Mouse (Mus musculus): ENCODE measurements around the gene Myo3b. TPM values are rescaled to one million over a fixed set of nuclear protein-coding genes. Genes with fewer than 3 reads are reported as not detected.

Myo3b gene
- polyA plus RNA-seq, 1 experiment from 2014 or later = 0.39 TPM

DNA sequence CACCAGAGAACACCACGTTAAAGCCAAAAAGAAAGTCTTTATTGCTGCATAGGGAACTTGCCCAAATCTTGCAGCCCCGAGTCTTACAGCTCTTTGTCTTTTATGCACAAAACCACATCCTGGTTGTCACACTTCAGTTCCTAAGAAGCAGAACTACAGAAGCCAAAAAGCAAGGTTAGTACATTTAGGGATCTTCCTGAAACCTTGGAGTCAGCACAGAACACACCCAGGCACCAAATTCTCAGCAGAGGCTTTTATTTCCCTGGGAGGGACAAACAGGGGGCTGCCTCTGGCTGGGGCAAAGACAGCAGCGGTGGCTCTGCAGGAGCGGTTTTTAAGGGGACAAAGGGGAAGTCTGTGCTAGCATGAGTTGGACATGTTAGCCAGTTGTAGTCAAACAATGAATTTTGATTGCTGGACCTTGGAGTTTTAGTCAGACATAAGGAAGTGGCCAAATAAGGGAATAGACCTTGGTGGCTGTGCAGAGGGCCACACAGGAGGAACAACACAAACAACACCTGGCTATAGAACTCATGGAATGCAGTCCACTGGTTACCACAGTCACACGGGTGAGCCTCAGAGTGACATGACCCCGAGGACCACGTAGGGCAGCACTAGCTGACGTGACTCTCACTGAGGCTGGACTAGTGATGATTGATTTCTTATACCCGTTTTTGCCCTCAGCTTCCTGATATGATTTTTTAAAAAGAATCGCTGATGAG is 53.0 kb downstream of the Myo3b start:
- whole genome bisulfite sequencing = 54% methylated on average over 10 of the region's 10 CpGs

DNA sequence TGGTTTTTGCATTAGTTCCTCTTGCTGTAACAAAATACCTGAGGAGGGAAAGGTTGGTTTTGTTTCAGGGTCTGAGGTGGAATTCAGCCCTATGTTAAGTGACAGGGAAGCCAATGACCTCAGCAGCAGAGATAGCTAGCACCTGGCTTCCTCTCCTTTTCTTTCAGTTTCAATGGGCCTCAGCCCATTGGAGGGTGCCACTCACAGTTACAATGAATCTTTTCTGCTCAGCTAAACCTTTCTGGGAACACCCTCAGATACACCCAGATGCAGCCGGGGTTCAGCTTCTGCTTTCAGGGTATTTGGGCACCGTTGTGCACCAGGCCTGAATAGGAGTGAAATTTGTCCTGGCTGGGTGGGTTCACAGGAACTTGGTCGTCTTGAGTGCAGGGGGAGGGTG is 53.7 kb downstream of the Myo3b start:
- 0 out of 2 replicates have a peak, but pooled peaks have one; percentile 14 for ATAC-seq (replicated peaks; ENCODE audit: extremely low read depth, insufficient read depth, low FRiP score)
- WGBS = 66% methylated on average over 3 of the region's 3 CpGs
- no peaks in the 10 kb centered on the region for H3K4me1 ChIP-seq (ENCODE audit: control insufficient read depth, insufficient read depth, low read length)
- H3K36me3 ChIP-seq (ENCODE audit: control insufficient read depth, insufficient read depth) = no peaks in the 10 kb centered on the region
- H3K27ac ChIP-seq (ENCODE audit: low read length) = no peak overlapping the region
- no peak overlapping the region for H3K4me3 ChIP-seq (ENCODE audit: low read length)
- H3K9ac ChIP-seq (ENCODE audit: low read length) = no peak overlapping the region
- no peaks in the 10 kb centered on the region for H3K27me3 ChIP-seq (ENCODE audit: control insufficient read depth, insufficient read depth, low read length)
- no peaks in the 10 kb centered on the region for H3K9me3 ChIP-seq (replicated peaks; ENCODE audit: control insufficient read depth, low read length)
- no peak overlapping the region for H3K4me2 ChIP-seq (ENCODE audit: low read depth, low read length)

More for the DNA sequence above, 53.0 kb downstream of the Myo3b start:
- Histone ChIP-seq H3K27ac (ENCODE audit: low read length) (no peak overlapping the region), H3K36me3 (ENCODE audit: control insufficient read depth, insufficient read depth) (no peaks in the 10 kb centered on the region), H3K9ac (ENCODE audit: low read length) (no peak overlapping the region), H3K27me3 (ENCODE audit: control insufficient read depth, insufficient read depth, low read length) (no peaks in the 10 kb centered on the region), H3K4me1 (ENCODE audit: control insufficient read depth, insufficient read depth, low read length) (no peaks in the 10 kb centered on the region), H3K4me2 (ENCODE audit: low read depth, low read length) (no peak overlapping the region), H3K4me3 (ENCODE audit: low read length) (no peak overlapping the region), H3K9me3 (replicated peaks; ENCODE audit: control insufficient read depth, low read length) (no peaks in the 10 kb centered on the region)
- no peak for ATAC-seq (replicated peaks; ENCODE audit: extremely low read depth, insufficient read depth, low FRiP score)

DNA sequence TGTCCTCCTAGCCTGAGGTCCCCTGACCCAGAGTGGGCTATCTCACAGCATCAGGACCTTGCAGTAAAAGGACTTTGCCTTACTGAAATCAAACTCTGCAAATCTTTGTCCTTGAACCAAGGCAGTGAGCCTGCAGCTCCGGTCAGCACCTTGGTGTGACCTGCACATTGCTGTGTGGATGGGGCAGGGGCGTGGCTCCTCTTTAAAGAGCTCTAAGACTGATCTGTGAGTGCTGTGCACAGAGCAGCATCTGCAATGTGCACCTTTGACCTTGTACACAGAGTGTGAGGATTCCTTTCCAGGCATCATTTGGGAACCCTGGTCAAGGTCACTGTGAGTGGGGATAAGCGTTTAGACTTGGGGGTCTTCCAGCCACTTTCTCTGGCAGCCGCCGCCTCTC is 55.5 kb downstream of the Myo3b start:
- Histone ChIP-seq H3K36me3 (ENCODE audit: control insufficient read depth, insufficient read depth) (no peaks in the 10 kb centered on the region), H3K4me1 (ENCODE audit: control insufficient read depth, insufficient read depth, low read length) (no peaks in the 10 kb centered on the region), H3K27ac (ENCODE audit: low read length) (no peak overlapping the region), H3K4me2 (ENCODE audit: low read depth, low read length) (no peak overlapping the region), H3K4me3 (ENCODE audit: low read length) (no peak overlapping the region), H3K9ac (ENCODE audit: low read length) (no peak overlapping the region), H3K9me3 (replicated peaks; ENCODE audit: control insufficient read depth, low read length) (no peaks in the 10 kb centered on the region), H3K27me3 (ENCODE audit: control insufficient read depth, insufficient read depth, low read length) (no peaks in the 10 kb centered on the region)
- no peak for ATAC-seq (replicated peaks; ENCODE audit: extremely low read depth, insufficient read depth, low FRiP score)
- WGBS = 55% methylated on average over 5 of the region's 5 CpGs

DNA sequence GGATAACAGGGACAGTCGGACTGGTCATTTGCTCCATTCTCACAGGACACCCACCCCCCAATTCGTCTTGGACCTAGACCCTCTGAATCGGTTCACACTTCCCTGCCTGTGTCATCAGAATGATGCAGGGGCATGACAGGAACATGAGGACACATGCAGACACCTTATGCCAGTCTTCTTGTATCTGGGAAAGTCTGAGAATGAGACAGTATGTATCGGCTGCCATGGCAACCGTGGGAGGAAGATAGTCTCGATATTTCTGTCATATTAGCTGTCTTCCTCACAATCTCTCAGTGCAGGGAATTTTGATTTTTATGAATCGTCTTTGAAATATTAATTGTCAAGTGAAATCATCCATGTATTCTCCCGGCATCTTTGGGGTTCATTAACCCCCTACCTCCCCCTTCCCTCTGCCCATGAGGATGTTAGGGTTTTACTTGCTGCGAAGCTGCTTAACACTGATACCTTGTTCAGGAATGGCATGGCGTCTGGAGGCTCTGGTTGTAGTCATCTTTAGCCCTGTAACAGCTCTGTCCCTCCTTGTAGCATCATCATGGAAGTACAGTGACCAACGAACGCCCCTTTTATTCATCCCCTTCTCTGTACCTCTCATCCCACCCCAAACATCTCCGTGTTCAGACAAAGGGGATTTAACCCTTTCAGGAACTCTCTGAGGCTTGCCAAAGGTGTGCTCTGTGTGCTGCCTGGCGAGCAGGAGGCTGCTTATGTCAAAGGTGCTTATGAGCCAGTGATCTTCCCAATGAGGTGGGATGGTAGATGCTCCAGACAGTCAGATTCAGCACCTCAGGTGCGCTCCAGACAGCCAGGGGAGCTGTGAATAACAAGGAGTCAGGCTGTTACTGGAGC is 58.5 kb downstream of the Myo3b start:
- Histone ChIP-seq H3K9me3 (replicated peaks; ENCODE audit: control insufficient read depth, low read length) (no peaks in the 10 kb centered on the region), H3K9ac (ENCODE audit: low read length) (no peak overlapping the region), H3K27ac (ENCODE audit: low read length) (no peak overlapping the region), H3K4me3 (ENCODE audit: low read length) (no peak overlapping the region), H3K4me1 (ENCODE audit: control insufficient read depth, insufficient read depth, low read length) (no peaks in the 10 kb centered on the region), H3K27me3 (ENCODE audit: control insufficient read depth, insufficient read depth, low read length) (no peaks in the 10 kb centered on the region), H3K36me3 (ENCODE audit: control insufficient read depth, insufficient read depth) (no peaks in the 10 kb centered on the region), H3K4me2 (ENCODE audit: low read depth, low read length) (no peak overlapping the region)
- no peak for ATAC-seq (replicated peaks; ENCODE audit: extremely low read depth, insufficient read depth, low FRiP score)
- WGBS = 69% methylated on average over 15 of the region's 15 CpGs

DNA sequence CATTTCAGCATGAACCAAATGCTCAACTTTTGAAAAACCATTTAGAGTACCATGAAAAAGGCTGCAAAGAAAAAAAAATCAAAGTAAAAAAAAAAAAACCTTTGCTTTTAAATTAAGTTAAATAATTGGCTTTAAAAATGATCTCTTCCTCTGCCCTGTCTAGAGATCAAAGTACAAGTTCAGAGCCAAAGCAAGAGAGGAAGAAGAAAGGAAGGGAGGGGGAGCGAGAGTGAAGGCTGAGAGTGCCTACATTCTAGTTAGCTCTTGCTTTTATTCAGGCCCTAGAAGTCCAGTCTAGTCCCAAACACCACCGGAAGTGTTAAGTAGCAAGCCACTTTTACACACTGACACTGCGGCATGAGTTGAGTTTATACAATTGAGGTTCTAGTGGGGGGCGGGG is 60.5 kb downstream of the Myo3b start:
- WGBS = 78% methylated on average over 4 of the region's 4 CpGs
- ATAC-seq (replicated peaks; ENCODE audit: extremely low read depth, insufficient read depth, low FRiP score) = no peak

DNA sequence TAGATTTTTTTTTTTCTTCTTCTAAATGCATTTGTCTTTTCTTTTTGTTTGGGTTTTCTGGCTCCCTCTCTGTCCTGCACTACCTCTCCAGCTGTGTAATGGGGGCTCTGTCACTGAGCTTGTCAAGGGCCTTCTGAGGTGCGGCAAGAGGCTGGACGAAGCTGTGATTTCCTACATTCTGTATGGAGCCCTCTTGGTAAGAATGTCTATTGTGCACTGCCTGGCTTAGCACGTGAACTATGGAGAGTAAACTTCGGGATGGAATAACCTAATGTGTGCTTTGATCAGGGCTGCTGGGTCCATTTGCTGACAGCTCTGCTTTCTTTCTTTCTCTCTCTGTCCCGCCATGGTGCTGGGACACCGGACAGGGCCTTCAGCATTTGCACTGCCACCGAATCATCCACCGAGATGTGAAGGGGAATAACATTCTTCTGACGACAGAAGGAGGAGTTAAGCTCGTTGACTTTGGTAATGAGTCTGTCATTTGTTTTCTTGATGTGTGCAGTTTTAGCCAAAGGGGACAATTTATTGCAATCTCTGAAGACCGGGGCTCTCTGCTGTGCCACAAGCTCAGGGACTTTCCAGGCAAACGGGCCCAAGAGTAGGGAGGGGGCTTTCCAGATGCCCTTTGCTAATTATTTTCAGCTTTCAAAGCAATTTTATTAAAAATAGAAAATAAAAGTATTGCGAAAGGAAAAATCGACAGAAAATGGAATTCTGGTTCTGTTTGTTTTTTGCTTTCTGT is 66.5 kb downstream of the Myo3b start:
- WGBS = 55% methylated on average over 14 of the region's 14 CpGs
- Histone ChIP-seq H3K4me2 (ENCODE audit: low read depth, low read length) (no peak overlapping the region), H3K4me3 (ENCODE audit: low read length) (no peak overlapping the region), H3K4me1 (ENCODE audit: control insufficient read depth, insufficient read depth, low read length) (no peaks in the 10 kb centered on the region), H3K9me3 (replicated peaks; ENCODE audit: control insufficient read depth, low read length) (no peaks in the 10 kb centered on the region), H3K27me3 (ENCODE audit: control insufficient read depth, insufficient read depth, low read length) (no peaks in the 10 kb centered on the region), H3K9ac (ENCODE audit: low read length) (no peak overlapping the region), H3K27ac (ENCODE audit: low read length) (no peak overlapping the region), H3K36me3 (ENCODE audit: control insufficient read depth, insufficient read depth) (no peaks in the 10 kb centered on the region)
- ATAC-seq (replicated peaks; ENCODE audit: extremely low read depth, insufficient read depth, low FRiP score) = no peak

More for the DNA sequence above, 60.5 kb downstream of the Myo3b start:
- Histone ChIP-seq H3K36me3 (ENCODE audit: control insufficient read depth, insufficient read depth) (no peaks in the 10 kb centered on the region), H3K4me3 (ENCODE audit: low read length) (no peak overlapping the region), H3K9me3 (replicated peaks; ENCODE audit: control insufficient read depth, low read length) (no peaks in the 10 kb centered on the region), H3K4me1 (ENCODE audit: control insufficient read depth, insufficient read depth, low read length) (no peaks in the 10 kb centered on the region), H3K9ac (ENCODE audit: low read length) (no peak overlapping the region), H3K27me3 (ENCODE audit: control insufficient read depth, insufficient read depth, low read length) (no peaks in the 10 kb centered on the region), H3K4me2 (ENCODE audit: low read depth, low read length) (no peak overlapping the region), H3K27ac (ENCODE audit: low read length) (no peak overlapping the region)

DNA sequence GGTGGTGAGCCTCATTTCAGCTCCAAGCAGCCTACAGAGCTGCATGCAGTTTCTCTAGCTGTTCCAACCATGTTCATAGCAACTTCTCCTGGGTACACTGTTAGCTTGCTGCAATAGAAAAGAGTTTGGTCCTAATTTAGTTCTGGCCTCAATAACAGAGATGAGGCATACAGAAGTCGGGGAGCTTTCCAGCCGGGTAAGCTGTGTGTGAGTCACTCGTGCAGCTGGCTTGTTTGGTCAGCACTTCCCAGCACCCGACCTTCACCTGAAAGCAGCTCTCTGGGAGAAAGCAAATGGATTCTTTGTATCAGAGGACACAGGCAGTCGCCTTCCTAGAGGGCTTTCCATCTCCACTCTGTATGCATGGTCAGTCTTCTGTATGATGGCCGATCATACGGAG is 70.1 kb downstream of the Myo3b start:
- 48% methylated on average over 7 of the region's 7 CpGs for WGBS
- H3K27me3 ChIP-seq (ENCODE audit: control insufficient read depth, insufficient read depth, low read length) = peaks cover 2% of the 10 kb centered on the region; the same call in 1 of the 2 replicates
- H3K9me3 ChIP-seq (replicated peaks; ENCODE audit: control insufficient read depth, low read length) = no peaks in the 10 kb centered on the region
- no peak overlapping the region for H3K9ac ChIP-seq (ENCODE audit: low read length)
- ATAC-seq (replicated peaks; ENCODE audit: extremely low read depth, insufficient read depth, low FRiP score) = no peak
- H3K4me3 ChIP-seq (ENCODE audit: low read length) = no peak overlapping the region
- no peak overlapping the region for H3K27ac ChIP-seq (ENCODE audit: low read length)
- H3K4me2 ChIP-seq (ENCODE audit: low read depth, low read length) = no peak overlapping the region
- H3K4me1 ChIP-seq (ENCODE audit: control insufficient read depth, insufficient read depth, low read length) = no peaks in the 10 kb centered on the region
- no peaks in the 10 kb centered on the region for H3K36me3 ChIP-seq (ENCODE audit: control insufficient read depth, insufficient read depth)

DNA sequence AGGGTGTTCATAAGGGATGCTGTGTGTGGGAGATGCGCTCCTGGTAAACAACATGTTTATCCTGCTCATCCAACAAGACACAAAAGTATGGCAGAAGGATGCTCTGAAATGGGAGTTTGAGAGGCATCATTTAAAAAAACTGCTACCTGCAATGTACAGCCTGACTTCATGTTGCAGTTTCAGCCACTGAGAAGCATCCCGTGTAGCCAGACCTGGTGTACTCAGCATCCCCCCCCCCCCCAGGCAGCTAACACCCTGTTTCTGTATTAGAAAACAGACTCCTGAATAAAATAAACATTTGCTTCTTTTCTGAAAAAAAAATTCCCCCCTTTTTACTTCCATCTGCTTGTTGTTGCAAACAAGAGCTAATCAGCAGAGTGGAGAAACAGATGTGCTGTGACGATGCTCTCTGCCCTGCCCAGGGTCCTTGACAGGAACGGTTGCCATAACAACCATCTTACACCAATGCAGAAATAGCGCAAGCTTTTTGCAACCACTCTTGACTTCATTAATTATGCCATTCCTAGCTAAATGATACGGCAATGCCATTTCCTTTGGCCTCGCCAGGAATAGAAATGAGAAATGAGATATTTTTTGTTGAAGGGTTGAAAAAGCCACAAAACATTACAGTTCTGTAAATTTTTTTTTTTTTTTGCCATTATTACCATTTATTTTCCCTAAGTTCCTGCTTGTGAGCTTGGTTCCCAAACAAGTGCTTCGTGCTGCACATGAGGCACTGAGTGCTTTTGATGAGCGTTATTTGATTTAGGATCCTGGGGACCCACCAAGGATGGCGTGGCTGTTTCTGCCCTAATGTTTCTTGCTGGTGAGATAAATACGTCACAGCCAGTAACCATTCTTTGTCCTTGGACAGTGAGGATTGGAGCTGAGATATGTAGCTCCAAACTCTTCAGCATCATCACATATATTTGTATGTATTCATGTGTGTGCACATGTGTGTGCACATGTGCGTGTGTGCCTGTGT is 75.2 kb downstream of the Myo3b start:
- Histone ChIP-seq H3K27ac (ENCODE audit: low read length) (no peak overlapping the region), H3K27me3 (ENCODE audit: control insufficient read depth, insufficient read depth, low read length) (peaks cover 5% of the 10 kb centered on the region; the same call in 1 of the 2 replicates), H3K4me2 (ENCODE audit: low read depth, low read length) (no peak overlapping the region), H3K9ac (ENCODE audit: low read length) (no peak overlapping the region), H3K4me1 (ENCODE audit: control insufficient read depth, insufficient read depth, low read length) (no peaks in the 10 kb centered on the region), H3K36me3 (ENCODE audit: control insufficient read depth, insufficient read depth) (no peaks in the 10 kb centered on the region), H3K9me3 (replicated peaks; ENCODE audit: control insufficient read depth, low read length) (no peaks in the 10 kb centered on the region), H3K4me3 (ENCODE audit: low read length) (no peak overlapping the region)
- WGBS = 57% methylated on average over 12 of the region's 12 CpGs
- no peak for ATAC-seq (replicated peaks; ENCODE audit: extremely low read depth, insufficient read depth, low FRiP score)

Measured in heart, embryonic 16.5 days (tissue).